Mouse (Mus musculus) forebrain, postnatal 0 days (tissue): Measurements from ENCODE around the gene Bag2. TPM values are rescaled to one million over a fixed set of nuclear protein-coding genes. Genes with fewer than 3 reads are reported as not detected.

Experiments used
- ATAC-seq: fragments of 200-750 bp; cut with Nextera tagmentation; 2 replicates; pipeline ENCODE4 v1.8.0; 2017; ENCODE audit warnings: mild to moderate bottlenecking, moderate library complexity
- DNase-seq: peaks from one replicate; pipeline ENCODE4 v3.0.0-alpha.2; 2015
- H3K27ac ChIP-seq: fragments of 300-500 bp; sonication (generic); 2 replicates; pipeline ENCODE4 v1.5.1; 2014; ENCODE audit warnings: low read depth, mild to moderate bottlenecking, antibody characterized with exemption, low read length, moderate library complexity, mixed read lengths
- H3K27me3 ChIP-seq: fragments of 300-500 bp; sonication (generic); 2 replicates; pipeline ENCODE4 v1.6.1; 2014; ENCODE audit warnings: mild to moderate bottlenecking, low read length, mixed read lengths; ENCODE audit not compliant: insufficient read depth
- H3K36me3 ChIP-seq: fragments of 300-500 bp; sonication (generic); 2 replicates; pipeline ENCODE4 v1.6.1; 2014; ENCODE audit warnings: mild to moderate bottlenecking, moderate library complexity; ENCODE audit not compliant: insufficient read depth
- H3K4me1 ChIP-seq: fragments of 300-500 bp; sonication (generic); 2 replicates; pipeline ENCODE4 v1.6.1; 2014; ENCODE audit warnings: antibody characterized with exemption; ENCODE audit not compliant: insufficient read depth
- H3K4me2 ChIP-seq: fragments of 300-500 bp; sonication (generic); 2 replicates; pipeline ENCODE4 v1.6.1; 2014; ENCODE audit warnings: low read depth, mild to moderate bottlenecking, moderate library complexity
- H3K4me3 ChIP-seq: fragments of 300-500 bp; sonication (generic); 2 replicates; pipeline ENCODE4 v1.5.1; 2014; ENCODE audit warnings: low read depth, low read length, mixed read lengths
- H3K9ac ChIP-seq: fragments of 300-500 bp; sonication (generic); 2 replicates; pipeline ENCODE4 v1.6.1; 2014; ENCODE audit warnings: mild to moderate bottlenecking
- H3K9me3 ChIP-seq: fragments of 300-500 bp; sonication (generic); 2 replicates; pipeline ENCODE4 v1.6.1; 2016; ENCODE audit warnings: low read length
- CTCF ChIP-seq: sonication (generic); IDR thresholded peaks from 2 replicates; pipeline ENCODE4 v1.5.1; 2016; ENCODE audit warnings: antibody characterized with exemption, control low read depth, low read depth
- WGBS: fragments of 180-500 bp; shearing (Covaris S2); extraction: QIAGEN DNeasy Blood & Tissue Kit; methylation state at CpG from one replicate; pipeline ENCODE4 v1.1.7; 2014; 5-methylcytosine and 5-hydroxymethylcytosine counted together
- polyA plus RNA-seq: library from polyadenylated mRNA; unstranded; fragments of >200 nt; fragmentation: Nextera tagmentation; extraction: Ambion mirVana; gene quantifications from 2 replicates; pipeline ENCODE4 v1.2.1, GENCODE M21; 2015
- total RNA-seq: library from RNA; depleted of rRNA; stranded (reverse); fragments of >200 nt; gene quantifications from 2 replicates; pipeline ENCODE4 v1.2.3, GENCODE M21; 2014

Gene Bag2
- total and polyA plus RNA-seq, 2 experiments from 2014 or later = 26.5 to 29.0 TPM

- TF ChIP-seq CTCF = no peak
- whole genome bisulfite sequencing = 61% methylated on average over 7 of the region's 7 CpGs
- Histone ChIP-seq H3K27ac (no peak overlapping the region), H3K9ac (peak overlapping the region; percentile 87; the same call in 1 of the 2 replicates), H3K27me3 (no peaks in the 10 kb centered on the region), H3K4me2 (peak overlapping the region; percentile 57), H3K4me3 (peak overlapping the region; percentile 75), H3K36me3 (peaks cover 31% of the 10 kb centered on the region), H3K9me3 (no peaks in the 10 kb centered on the region), H3K4me1 (peaks cover 9% of the 10 kb centered on the region; the same call in 1 of the 2 replicates)
- no peak for ATAC-seq
- DNase-seq = no peak
Measured at GRCm38 (mm10) chr1:33721020-33721419, 36.6 kb downstream of the Bag2 start.

- DNase-seq = no peak
Measured at GRCm38 (mm10) chr1:33720231-33720630, 37.4 kb downstream of the Bag2 start.

GRCm38 (mm10) chr1:33719733-33720225 is 37.8 kb downstream of the Bag2 start, which contains the start of gene Rab23:
Gene Rab23 (plus strand): TSS chr1:33719887.
- peak within 1 kb of the TSS; percentile 75 for H3K4me3 ChIP-seq
- peak; percentile 97 for ATAC-seq

More at GRCm38 (mm10) chr1:33720231-33720630, 37.4 kb downstream of the Bag2 start:
- no peaks in the 10 kb centered on the region for H3K27me3 ChIP-seq
- peak overlapping the region; percentile 87 for H3K9ac ChIP-seq
- WGBS = under 1% methylated on average over 41 of the region's 41 CpGs
- peaks cover 9% of the 10 kb centered on the region; the same call in 1 of the 2 replicates for H3K4me1 ChIP-seq
- TF ChIP-seq CTCF = no peak
- ATAC-seq = peak; percentile 77
- peak overlapping the region; percentile 75 for H3K4me3 ChIP-seq
- peak overlapping the region; percentile 57 for H3K4me2 ChIP-seq
- H3K27ac ChIP-seq = peak overlapping the region; percentile 97
- H3K36me3 ChIP-seq = peaks cover 23% of the 10 kb centered on the region
- no peaks in the 10 kb centered on the region for H3K9me3 ChIP-seq

GRCm38 (mm10) chr1:33717636-33718035 is 40.0 kb downstream of the Bag2 start:
- Histone ChIP-seq H3K4me1 (peaks cover 9% of the 10 kb centered on the region; the same call in 1 of the 2 replicates), H3K4me3 (no peak overlapping the region), H3K9me3 (no peaks in the 10 kb centered on the region), H3K9ac (no peak overlapping the region), H3K27me3 (no peaks in the 10 kb centered on the region), H3K27ac (no peak overlapping the region), H3K36me3 (0 out of 2 replicates have a peak, but pooled peaks cover 6% of the 10 kb centered on the region), H3K4me2 (no peak overlapping the region)
- ATAC-seq (no peak), DNase-seq (no peak)
- 95% methylated on average over 1 of the region's 1 CpGs for WGBS
- TF ChIP-seq CTCF = no peak

More at GRCm38 (mm10) chr1:33719733-33720225, 37.8 kb downstream of the Bag2 start, which contains the start of gene Rab23:
- peak; percentile 95 for DNase-seq
- Histone ChIP-seq H3K9me3 (no peaks in the 10 kb centered on the region), H3K4me2 (peak within 1 kb of the TSS; percentile 57), H3K36me3 (peaks cover 19% of the 10 kb centered on the region), H3K4me1 (peaks cover 9% of the 10 kb centered on the region; the same call in 1 of the 2 replicates), H3K9ac (peak within 1 kb of the TSS; percentile 87), H3K27ac (peak within 1 kb of the TSS; percentile 97), H3K27me3 (no peaks in the 10 kb centered on the region)
- WGBS = 4% methylated on average over 46 of the region's 54 CpGs
- TF ChIP-seq CTCF = no peak

- no peak for DNase-seq
- H3K36me3 ChIP-seq = no peaks in the 10 kb centered on the region
Measured at GRCm38 (mm10) chr1:33714796-33715195, 42.8 kb downstream of the Bag2 start.

GRCm38 (mm10) chr1:33712026-33712425 is 45.6 kb downstream of the Bag2 start:
- no peaks in the 10 kb centered on the region for H3K9me3 ChIP-seq
- 93% methylated on average over 5 of the region's 5 CpGs for WGBS
- ATAC-seq (no peak), DNase-seq (no peak)
- no peak overlapping the region for H3K27ac ChIP-seq
- H3K27me3 ChIP-seq = no peaks in the 10 kb centered on the region
- no peak overlapping the region for H3K4me3 ChIP-seq
- H3K36me3 ChIP-seq = no peaks in the 10 kb centered on the region
- H3K4me2 ChIP-seq = no peak overlapping the region
- H3K9ac ChIP-seq = no peak overlapping the region
- no peak for TF ChIP-seq CTCF
- H3K4me1 ChIP-seq = no peaks in the 10 kb centered on the region

More at GRCm38 (mm10) chr1:33714796-33715195, 42.8 kb downstream of the Bag2 start:
- H3K4me3 ChIP-seq = no peak overlapping the region
- H3K9ac ChIP-seq = no peak overlapping the region
- H3K9me3 ChIP-seq = no peaks in the 10 kb centered on the region
- H3K27ac ChIP-seq = no peak overlapping the region
- TF ChIP-seq CTCF = no peak
- ATAC-seq = no peak; the same call in 1 of the 2 replicates
- no peak overlapping the region for H3K4me2 ChIP-seq
- no peaks in the 10 kb centered on the region for H3K4me1 ChIP-seq
- 8% methylated on average over 10 of the region's 10 CpGs for WGBS
- no peaks in the 10 kb centered on the region for H3K27me3 ChIP-seq

GRCm38 (mm10) chr1:33709615-33710014 is 48.0 kb downstream of the Bag2 start:
- TF ChIP-seq CTCF = no peak
- no peaks in the 10 kb centered on the region for H3K36me3 ChIP-seq
- no peak overlapping the region for H3K27ac ChIP-seq
- H3K4me3 ChIP-seq = no peak overlapping the region
- H3K4me2 ChIP-seq = no peak overlapping the region
- ATAC-seq = no peak
- H3K27me3 ChIP-seq = no peaks in the 10 kb centered on the region
- no peak for DNase-seq
- no peaks in the 10 kb centered on the region for H3K4me1 ChIP-seq
- 83% methylated on average over 2 of the region's 2 CpGs for WGBS
- H3K9me3 ChIP-seq = no peaks in the 10 kb centered on the region
- H3K9ac ChIP-seq = no peak overlapping the region
